Mouse (Mus musculus) lung, embryonic 16.5 days (tissue): ENCODE measurements at regions not wholly inside any gene's neighbourhood (a gene's known extent, or its start where the extent isn't known, plus 50 kb on each side); places are given as distances from the start of the nearest gene placed in this dataset.

ENCODE experiments used
- ATAC-seq: fragments of 200-750 bp; cut with Nextera tagmentation; 2 replicates; pipeline ENCODE4 v1.8.0; 2017; ENCODE audit warnings: low read depth, mild to moderate bottlenecking, moderate library complexity
- H3K27ac ChIP-seq: fragments of 300-500 bp; sonication (generic); 2 replicates; pipeline ENCODE4 v1.5.1; 2014; ENCODE audit warnings: mild to moderate bottlenecking, control low read depth, low read length
- H3K27me3 ChIP-seq: fragments of 300-500 bp; sonication (generic); 2 replicates; pipeline ENCODE4 v1.6.1; 2014; ENCODE audit warnings: low read depth, low read length, mixed read lengths; ENCODE audit not compliant: control insufficient read depth, insufficient read depth
- H3K36me3 ChIP-seq: fragments of 300-500 bp; sonication (generic); 2 replicates; pipeline ENCODE4 v1.6.1; 2014; ENCODE audit warnings: low read length; ENCODE audit not compliant: control insufficient read depth, insufficient read depth
- H3K4me1 ChIP-seq: fragments of 300-500 bp; sonication (generic); replicated peaks from 2 replicates; pipeline ENCODE4 v1.6.1; 2014; ENCODE audit warnings: low read length, mixed read lengths; ENCODE audit not compliant: control insufficient read depth, insufficient read depth
- H3K4me2 ChIP-seq: fragments of 300-500 bp; sonication (generic); 2 replicates; pipeline ENCODE4 v1.6.1; 2014; ENCODE audit warnings: low read depth, low read length, control low read depth
- H3K4me3 ChIP-seq: fragments of 300-500 bp; sonication (generic); 2 replicates; pipeline ENCODE4 v1.5.1; 2014; ENCODE audit warnings: mild to moderate bottlenecking, low read length, control low read depth
- H3K9ac ChIP-seq: fragments of 300-500 bp; sonication (generic); 2 replicates; pipeline ENCODE4 v1.6.1; 2014; ENCODE audit warnings: low read length, control low read depth
- H3K9me3 ChIP-seq: fragments of 300-500 bp; sonication (generic); 2 replicates; pipeline ENCODE4 v1.6.1; 2016; ENCODE audit warnings: low read length; ENCODE audit not compliant: control insufficient read depth
- WGBS: fragments of 180-500 bp; shearing (Covaris S2); extraction: QIAGEN DNeasy Blood & Tissue Kit; methylation state at CpG from one replicate; pipeline ENCODE4 v1.1.7; 2014; 5-methylcytosine and 5-hydroxymethylcytosine counted together

- no peak overlapping the region for H3K4me2 ChIP-seq
- 67% methylated on average over 10 of the region's 10 CpGs for WGBS
- H3K9ac ChIP-seq, result no peak overlapping the region
- H3K27me3 ChIP-seq, result no peaks in the 10 kb centered on the region
- H3K4me3 ChIP-seq, result no peak overlapping the region
- H3K4me1 ChIP-seq, result peaks cover 14% of the 10 kb centered on the region
- no peak overlapping the region for H3K27ac ChIP-seq
- no peaks in the 10 kb centered on the region for H3K36me3 ChIP-seq
- ATAC-seq, result no peak
- no peaks in the 10 kb centered on the region for H3K9me3 ChIP-seq
Observed at GRCm38 (mm10) chr13:107872137-107872536, 172.1 kb upstream of the Smim15 start.

- Histone ChIP-seq H3K4me1 (peaks cover 17% of the 10 kb centered on the region), H3K36me3 (no peaks in the 10 kb centered on the region), H3K27me3 (no peaks in the 10 kb centered on the region), H3K27ac (no peak overlapping the region), H3K9me3 (no peaks in the 10 kb centered on the region), H3K9ac (no peak overlapping the region), H3K4me2 (no peak overlapping the region), H3K4me3 (no peak overlapping the region)
- 58% methylated on average over 7 of the region's 7 CpGs for WGBS
- no peak for ATAC-seq
Observed at GRCm38 (mm10) chr13:107868906-107869305, 175.3 kb upstream of the Smim15 start.

- no peak for ATAC-seq
- H3K4me1 ChIP-seq, result peaks cover 23% of the 10 kb centered on the region
- H3K27me3 ChIP-seq, result no peaks in the 10 kb centered on the region
- H3K4me3 ChIP-seq, result no peak overlapping the region
- WGBS, result 88% methylated on average over 4 of the region's 4 CpGs
- H3K27ac ChIP-seq, result no peak overlapping the region
- H3K9me3 ChIP-seq, result no peaks in the 10 kb centered on the region
- no peak overlapping the region for H3K9ac ChIP-seq
- H3K4me2 ChIP-seq, result no peak overlapping the region
- no peaks in the 10 kb centered on the region for H3K36me3 ChIP-seq
Observed at GRCm38 (mm10) chr13:107866825-107867224, 177.4 kb upstream of the Smim15 start.

- Histone ChIP-seq H3K4me3 (no peak overlapping the region), H3K9ac (no peak overlapping the region), H3K9me3 (no peaks in the 10 kb centered on the region), H3K4me2 (no peak overlapping the region), H3K27ac (no peak overlapping the region), H3K27me3 (no peaks in the 10 kb centered on the region), H3K36me3 (no peaks in the 10 kb centered on the region), H3K4me1 (peaks cover 25% of the 10 kb centered on the region)
- 36% methylated on average over 11 of the region's 11 CpGs for WGBS
- ATAC-seq, result peak; percentile 70
Observed at GRCm38 (mm10) chr13:107862793-107863654, 181.2 kb upstream of the Smim15 start.

GRCm38 (mm10) chr13:107861384-107862134, 182.7 kb upstream of the Smim15 start:
- no peaks in the 10 kb centered on the region for H3K27me3 ChIP-seq
- no peak overlapping the region for H3K4me2 ChIP-seq
- no peaks in the 10 kb centered on the region for H3K36me3 ChIP-seq
- 0 out of 2 replicates have a peak, but pooled peaks have one; percentile 26 for ATAC-seq
- WGBS, result 70% methylated on average over 17 of the region's 17 CpGs
- H3K4me1 ChIP-seq, result peaks cover 31% of the 10 kb centered on the region
- H3K4me3 ChIP-seq, result no peak overlapping the region
- H3K27ac ChIP-seq, result no peak overlapping the region
- H3K9me3 ChIP-seq, result no peaks in the 10 kb centered on the region
- H3K9ac ChIP-seq, result no peak overlapping the region

GRCm38 (mm10) chr13:107857043-107857755, 187.0 kb upstream of the Smim15 start:
- ATAC-seq, result no peak
- no peak overlapping the region for H3K4me3 ChIP-seq
- WGBS, result 82% methylated on average over 13 of the region's 13 CpGs
- no peak overlapping the region for H3K27ac ChIP-seq
- peaks cover 24% of the 10 kb centered on the region for H3K4me1 ChIP-seq
- no peaks in the 10 kb centered on the region for H3K27me3 ChIP-seq
- no peaks in the 10 kb centered on the region for H3K9me3 ChIP-seq
- no peak overlapping the region for H3K9ac ChIP-seq
- no peak overlapping the region for H3K4me2 ChIP-seq
- H3K36me3 ChIP-seq, result no peaks in the 10 kb centered on the region

- ATAC-seq, result 0 out of 2 replicates have a peak, but pooled peaks have one; percentile 22
- Histone ChIP-seq H3K4me3 (no peak overlapping the region), H3K27me3 (no peaks in the 10 kb centered on the region), H3K36me3 (no peaks in the 10 kb centered on the region), H3K4me2 (no peak overlapping the region), H3K4me1 (peaks cover 43% of the 10 kb centered on the region), H3K9me3 (no peaks in the 10 kb centered on the region), H3K27ac (no peak overlapping the region), H3K9ac (no peak overlapping the region)
- 55% methylated on average over 8 of the region's 8 CpGs for WGBS
Observed at GRCm38 (mm10) chr13:107850907-107851560, 193.2 kb upstream of the Smim15 start.

- Histone ChIP-seq H3K27me3 (no peaks in the 10 kb centered on the region), H3K36me3 (no peaks in the 10 kb centered on the region), H3K9me3 (no peaks in the 10 kb centered on the region), H3K4me2 (no peak overlapping the region), H3K27ac (no peak overlapping the region), H3K4me3 (no peak overlapping the region), H3K9ac (no peak overlapping the region), H3K4me1 (peaks cover 58% of the 10 kb centered on the region)
- WGBS, result 84% methylated on average over 7 of the region's 7 CpGs
- ATAC-seq, result no peak
Observed at GRCm38 (mm10) chr13:107848871-107849270, 195.4 kb upstream of the Smim15 start.
